Mouse (Mus musculus) olfactory bulb, adult 2 months (tissue): ENCODE results near the gene Fam189a1.

ENCODE experiments used
- CTCF ChIP-seq: fragments of 200-500 bp; IDR thresholded peaks from 2 replicates; pipeline ENCODE4 v1.5.1; 2012; ENCODE audit warnings: low read depth, mild to moderate bottlenecking, low read length, moderate library complexity; ENCODE audit not compliant: insufficient read depth
- POLR2A ChIP-seq: fragments of 200-500 bp; IDR thresholded peaks from 2 replicates; pipeline ENCODE4 v1.6.1; 2012; ENCODE audit warnings: mild to moderate bottlenecking, low read depth, low read length, moderate library complexity; ENCODE audit not compliant: insufficient read depth

GRCm38 (mm10) chr7:64725967-64726695, 430.2 kb downstream of the Fam189a1 start:
- TF ChIP-seq CTCF = no peak
- TF ChIP-seq POLR2A = no peak
